Mouse (Mus musculus): ENCODE data around the gene Cacna1c. TPM values are rescaled to one million over a fixed set of nuclear protein-coding genes. Genes with fewer than 3 reads are reported as not detected.
A peak's percentile ranks its signal among the peaks of the same experiment; 100 is the strongest.

The Cacna1c gene
- total RNA-seq (2021) (10 to 100 TPM; 93.5 to 97.5 TPM), polyA plus RNA-seq (2012; rRNA removed) (23.3 and 36.7 TPM in 2 replicates)
- long read RNA-seq, partial matches to known transcripts: 5 of 12 reads
- long read RNA-seq, other reads (novel, unspliced or antisense): 7 of 12 reads

- no peak for DNase-seq
Observed at GRCm38 (mm10) chr6:119196382-119197305, at the start of gene Cacna1c. Cacna1c (minus strand) TSS chr6:119196418.

DNA sequence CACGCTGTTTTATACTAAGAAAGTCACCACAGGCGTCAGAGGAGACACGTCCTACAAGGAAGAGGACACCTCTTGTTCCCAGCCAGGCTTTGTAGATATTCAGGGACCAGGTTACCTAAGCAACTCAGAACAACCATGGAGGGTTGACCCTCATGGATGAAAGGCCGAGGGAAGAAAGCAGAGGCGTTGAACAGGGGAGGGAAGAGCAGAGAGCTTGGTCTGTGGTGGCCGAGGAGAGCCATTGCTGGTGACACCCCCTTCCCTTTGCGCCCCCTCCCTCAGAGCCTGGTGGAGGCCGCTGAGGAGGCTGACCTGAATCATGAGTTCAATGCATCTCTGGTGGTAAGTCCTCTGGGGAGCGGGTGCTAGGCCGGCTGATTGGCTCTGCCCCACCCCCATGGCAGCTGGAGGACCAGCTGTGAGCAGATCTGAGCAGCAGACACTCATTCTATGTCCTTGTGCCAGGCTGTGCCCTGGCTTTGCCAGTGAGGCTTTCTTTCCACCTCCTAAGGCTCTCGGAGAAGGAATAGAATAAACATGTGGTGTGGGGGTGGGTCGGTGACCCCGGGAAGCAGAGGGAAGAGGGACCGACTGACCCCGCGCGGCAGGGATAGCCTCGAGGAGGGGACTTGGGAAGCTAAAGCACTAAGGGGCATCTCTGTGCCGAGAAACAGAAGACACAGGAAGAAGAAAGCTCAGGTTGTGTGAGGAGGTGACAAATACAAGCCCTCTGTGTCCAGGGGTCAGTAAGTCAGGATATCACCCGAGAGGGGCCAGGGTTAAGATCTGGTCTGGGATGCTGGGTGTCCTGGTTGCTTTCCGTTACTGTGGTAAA, 44.9 kb upstream of the Cacna1c start:
- DNase-seq: no peak

GRCm38 (mm10) chr6:119240256-119240655, 44.0 kb upstream of the Cacna1c start:
- no peak for DNase-seq

GRCm38 (mm10) chr6:119239341-119240005, 43.3 kb upstream of the Cacna1c start:
- no peak for DNase-seq

DNA sequence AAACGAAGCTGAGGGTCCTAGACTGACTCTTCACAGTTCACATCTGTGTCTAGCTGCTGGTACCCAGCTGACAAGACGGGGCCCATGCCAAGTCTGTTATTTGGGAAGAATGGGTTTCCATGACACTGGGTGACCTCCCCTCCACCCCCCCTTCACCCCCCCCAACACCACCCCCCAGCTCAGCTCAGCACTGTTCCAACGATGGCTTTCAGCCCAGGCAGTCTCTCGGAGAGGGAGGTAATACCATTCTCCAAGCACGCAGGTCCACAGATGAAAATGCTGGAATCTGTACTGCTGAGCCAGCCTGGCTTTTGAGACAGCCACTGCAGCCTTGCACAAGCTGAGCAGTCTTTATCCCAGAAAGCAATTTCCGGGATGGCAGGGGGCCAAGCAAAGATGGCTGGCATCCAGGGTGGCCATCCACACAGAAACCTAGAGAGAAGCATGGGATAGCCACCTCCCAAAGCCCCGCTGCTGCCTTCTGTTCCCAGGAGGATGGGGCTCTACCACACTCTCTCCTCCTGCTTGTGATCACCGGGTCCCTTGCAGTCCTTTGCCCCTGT, 41.3 kb upstream of the Cacna1c start:
- no peak for DNase-seq

DNA sequence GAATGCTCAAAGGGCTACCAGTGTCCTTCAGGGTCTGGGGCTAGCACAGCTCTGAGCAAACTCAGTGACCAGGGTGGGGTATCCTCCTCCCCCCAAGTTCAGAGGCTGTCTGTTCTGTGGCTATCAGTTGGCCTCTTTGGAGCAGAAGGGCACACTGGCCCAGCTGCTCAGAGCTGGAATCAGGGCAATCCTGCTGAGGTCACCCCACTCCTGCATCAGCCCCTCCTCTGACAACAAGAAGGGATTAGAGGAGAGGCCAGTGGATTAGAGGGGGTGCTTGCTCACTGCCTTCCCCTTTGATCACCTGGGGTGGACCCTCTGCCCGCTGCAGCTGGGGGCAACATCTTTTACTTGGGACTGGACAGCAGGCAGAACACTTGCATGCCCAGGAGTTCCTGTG, 40.0 kb upstream of the Cacna1c start, which contains the start of gene Cacna2d4:
Gene Cacna2d4 (plus strand): TSS at position 286 of the 400 bp plus-strand sequence.
- no peak for DNase-seq

GRCm38 (mm10) chr6:119235441-119235840, 39.2 kb upstream of the Cacna1c start:
- DNase-seq: no peak

DNA sequence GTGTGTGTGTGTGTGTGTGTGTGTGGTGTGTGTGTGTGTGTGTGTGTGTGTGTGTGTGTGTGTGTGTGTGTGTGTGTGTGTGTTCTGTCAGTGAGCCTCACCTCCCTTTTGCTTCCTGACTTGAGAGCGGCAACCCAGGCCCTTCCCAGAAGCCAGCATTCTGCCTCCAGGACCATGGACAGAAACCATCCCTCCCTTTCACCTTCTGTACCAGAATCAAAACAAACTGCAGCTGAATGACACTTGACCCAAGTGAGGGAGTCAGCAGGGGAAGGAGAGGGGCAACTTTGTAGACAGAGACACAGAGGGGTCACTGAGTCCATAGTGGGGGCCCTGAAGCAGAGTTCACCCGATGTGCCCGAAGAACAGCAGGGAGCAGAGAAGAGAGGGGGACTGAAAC, 36.8 kb upstream of the Cacna1c start:
- no peak for DNase-seq

GRCm38 (mm10) chr6:119228861-119229603, 32.8 kb upstream of the Cacna1c start:
- no peak for DNase-seq

GRCm38 (mm10) chr6:119227001-119227400, 30.8 kb upstream of the Cacna1c start:
- DNase-seq: no peak

- no peak for DNase-seq
Observed at GRCm38 (mm10) chr6:119225731-119226130, 29.5 kb upstream of the Cacna1c start.

GRCm38 (mm10) chr6:119225226-119225625, 29.0 kb upstream of the Cacna1c start:
- DNase-seq: no peak

DNA sequence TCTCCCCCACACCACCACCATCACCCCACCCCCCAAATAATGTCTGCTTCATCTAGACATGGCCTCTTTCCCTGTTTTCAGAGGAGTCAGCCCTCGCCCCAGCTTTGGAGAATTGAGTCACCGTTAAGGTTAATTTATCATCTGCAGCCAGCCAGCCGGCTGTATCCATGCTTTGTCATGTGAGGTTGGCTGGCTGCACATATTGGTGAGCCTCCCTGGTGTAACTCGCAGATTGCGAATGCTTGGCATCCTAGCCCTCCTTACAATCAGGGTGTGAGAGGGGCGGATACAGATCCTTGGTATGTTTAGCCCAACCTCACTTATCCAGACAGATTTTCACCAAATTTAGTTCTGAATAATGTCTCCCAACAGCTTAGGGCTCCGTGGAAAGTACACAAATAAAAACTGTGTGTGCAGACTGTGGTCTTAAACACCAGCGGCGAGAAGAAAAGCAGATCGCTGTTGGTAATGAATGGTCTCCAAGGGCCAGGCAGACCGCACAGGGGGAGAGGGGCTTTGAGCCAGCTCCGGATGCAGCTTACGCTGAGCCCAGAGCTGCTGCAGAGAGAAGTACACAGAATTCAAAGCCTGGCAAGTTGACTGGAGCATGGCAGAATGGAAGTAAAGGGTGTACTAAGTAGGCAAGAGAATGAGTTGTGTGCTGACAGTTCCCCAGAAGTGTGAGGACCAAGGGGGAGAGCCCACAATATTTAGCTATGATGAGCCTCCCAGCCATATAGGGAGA, 28.4 kb upstream of the Cacna1c start:
- peak; percentile 48 for DNase-seq

GRCm38 (mm10) chr6:119220297-119220696, 24.1 kb upstream of the Cacna1c start:
- peak; percentile 40 for DNase-seq

- DNase-seq: no peak
Observed at GRCm38 (mm10) chr6:119219237-119219870, 23.1 kb upstream of the Cacna1c start.

GRCm38 (mm10) chr6:119218591-119218990, 22.4 kb upstream of the Cacna1c start:
- DNase-seq: no peak

- DNase-seq: no peak
Observed at GRCm38 (mm10) chr6:119217661-119218060, 21.4 kb upstream of the Cacna1c start.

GRCm38 (mm10) chr6:119215040-119215613, 18.9 kb upstream of the Cacna1c start:
- DNase-seq: no peak

GRCm38 (mm10) chr6:119214190-119214589, 18.0 kb upstream of the Cacna1c start:
- no peak for DNase-seq

All from adrenal gland, adult 2 months (tissue).